Mouse (Mus musculus): ENCODE measurements at regions not wholly inside any gene's neighbourhood (a gene's known extent, or its start where the extent isn't known, plus 50 kb on each side); places are given as distances from the start of the nearest gene placed in this dataset.

GRCm38 (mm10) chr7:134610159-134610558 is 60.3 kb upstream of the Dock1 start:
- TF ChIP-seq POLR2A (IDR thresholded peaks at IDR 0.05; ENCODE audit: control insufficient read depth, extremely low read depth, insufficient read depth, low read length, poor library complexity) (no peak), CTCF (IDR thresholded peaks at IDR 0.05; ENCODE audit: borderline replicate concordance, control insufficient read depth, extremely low read depth, insufficient read depth, low read length, poor library complexity) (no peak)
